Mouse (Mus musculus): ENCODE results near the gene Ccdc163. TPM values are rescaled to one million over a fixed set of nuclear protein-coding genes. Genes with fewer than 3 reads are reported as not detected.

The Ccdc163 gene
- total and polyA plus RNA-seq, 2 experiments from 2014 or later = 5.4 to 10.3 TPM

DNA sequence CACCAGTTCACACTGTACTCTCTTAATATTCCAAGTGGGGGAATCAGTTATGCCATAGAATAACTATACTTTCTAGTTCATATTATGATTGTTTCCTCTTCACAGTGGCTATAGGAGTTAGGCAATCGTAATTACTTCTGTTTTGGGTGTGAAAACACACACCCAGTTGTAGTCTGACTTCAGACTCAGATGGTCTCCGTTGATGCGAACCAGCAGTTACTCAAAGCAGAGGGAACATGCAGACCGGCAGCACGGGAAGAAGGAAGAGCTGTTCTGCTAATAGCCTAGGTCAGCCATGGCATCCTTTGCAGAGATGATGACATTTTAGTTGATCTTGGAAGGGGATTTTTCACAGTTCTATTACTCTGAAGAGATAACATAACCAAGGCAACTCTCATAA is 60.2 kb downstream of the Ccdc163 start:
- Histone ChIP-seq H3K9ac (replicated peaks; ENCODE audit: low read length, poor library complexity, severe bottlenecking) (no peak overlapping the region), H3K27ac (ENCODE audit: low read depth, low read length) (no peak overlapping the region), H3K27me3 (ENCODE audit: insufficient read depth, low read length) (no peaks in the 10 kb centered on the region), H3K36me3 (ENCODE audit: insufficient read depth, low read length) (no peaks in the 10 kb centered on the region), H3K4me2 (ENCODE audit: low read depth, low read length, poor library complexity, severe bottlenecking) (no peak overlapping the region), H3K4me1 (ENCODE audit: insufficient read depth, low read length) (no peaks in the 10 kb centered on the region), H3K4me3 (ENCODE audit: low read depth, low read length) (no peak overlapping the region), H3K9me3 (ENCODE audit: low read length) (no peaks in the 10 kb centered on the region)
- no peak for DNase-seq (ENCODE audit: low spot score)
- ATAC-seq (ENCODE audit: low FRiP score) = no peak
- 85% methylated on average over 5 of the region's 5 CpGs for WGBS
- no peak for TF ChIP-seq CTCF (IDR thresholded peaks at IDR 0.05)

DNA sequence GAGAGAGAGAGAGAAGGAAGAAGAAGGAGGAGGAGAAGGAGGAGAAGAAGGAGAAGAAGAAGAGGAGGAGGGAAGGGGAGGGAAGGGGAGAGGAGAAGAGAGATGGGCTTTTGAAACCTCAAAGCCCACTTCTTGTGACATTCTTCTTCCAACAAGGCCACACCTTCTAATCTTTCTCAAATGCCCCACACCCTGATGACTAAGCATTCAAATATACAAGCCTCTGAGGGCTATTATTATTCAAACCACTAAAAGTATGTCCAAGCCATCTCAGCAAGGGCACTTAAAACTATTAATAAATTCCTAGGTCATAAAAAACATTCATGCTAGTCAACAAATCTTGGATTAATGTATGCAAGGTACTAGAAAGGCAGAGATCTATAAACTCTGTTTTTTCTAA is 60.8 kb downstream of the Ccdc163 start:
- H3K4me1 ChIP-seq (ENCODE audit: insufficient read depth, low read length) = no peaks in the 10 kb centered on the region
- no peak overlapping the region for H3K9ac ChIP-seq (replicated peaks; ENCODE audit: low read length, poor library complexity, severe bottlenecking)
- H3K27me3 ChIP-seq (ENCODE audit: insufficient read depth, low read length) = no peaks in the 10 kb centered on the region
- DNase-seq (ENCODE audit: low spot score) = no peak
- ATAC-seq (ENCODE audit: low FRiP score) = no peak
- no peaks in the 10 kb centered on the region for H3K36me3 ChIP-seq (ENCODE audit: insufficient read depth, low read length)
- no peak overlapping the region for H3K4me3 ChIP-seq (ENCODE audit: low read depth, low read length)
- TF ChIP-seq CTCF (IDR thresholded peaks at IDR 0.05) = no peak
- no peak overlapping the region for H3K4me2 ChIP-seq (ENCODE audit: low read depth, low read length, poor library complexity, severe bottlenecking)
- H3K27ac ChIP-seq (ENCODE audit: low read depth, low read length) = no peak overlapping the region
- no peaks in the 10 kb centered on the region for H3K9me3 ChIP-seq (ENCODE audit: low read length)

DNA sequence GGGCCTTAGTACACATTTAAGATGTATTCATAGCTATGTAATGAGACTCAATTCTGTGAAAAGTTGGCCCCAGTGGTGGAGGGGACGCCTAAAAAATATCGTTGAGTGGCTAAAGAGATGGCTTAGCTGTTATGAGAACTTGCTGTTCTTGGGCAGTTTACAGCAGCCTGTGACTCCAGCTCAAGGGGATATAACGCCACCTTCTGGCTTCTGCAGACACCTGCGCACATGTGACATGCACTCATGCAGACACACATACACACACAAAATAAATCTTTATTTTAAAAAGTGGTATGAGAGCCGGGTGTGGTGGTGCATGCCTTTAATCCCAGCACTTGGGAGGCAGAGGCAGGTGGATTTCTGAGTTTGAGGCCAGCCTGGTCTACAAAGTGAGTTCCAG is 68.1 kb downstream of the Ccdc163 start:
- no peaks in the 10 kb centered on the region for H3K36me3 ChIP-seq (ENCODE audit: insufficient read depth, low read length)
- ATAC-seq (ENCODE audit: low FRiP score) (no peak), DNase-seq (ENCODE audit: low spot score) (no peak)
- H3K4me2 ChIP-seq (ENCODE audit: low read depth, low read length, poor library complexity, severe bottlenecking) = no peak overlapping the region
- H3K27me3 ChIP-seq (ENCODE audit: insufficient read depth, low read length) = no peaks in the 10 kb centered on the region
- no peaks in the 10 kb centered on the region for H3K9me3 ChIP-seq (ENCODE audit: low read length)
- no peak overlapping the region for H3K9ac ChIP-seq (replicated peaks; ENCODE audit: low read length, poor library complexity, severe bottlenecking)
- H3K4me3 ChIP-seq (ENCODE audit: low read depth, low read length) = no peak overlapping the region
- no peak for TF ChIP-seq CTCF (IDR thresholded peaks at IDR 0.05)
- WGBS = 91% methylated on average over 5 of the region's 5 CpGs
- no peaks in the 10 kb centered on the region for H3K4me1 ChIP-seq (ENCODE audit: insufficient read depth, low read length)
- H3K27ac ChIP-seq (ENCODE audit: low read depth, low read length) = no peak overlapping the region

DNA sequence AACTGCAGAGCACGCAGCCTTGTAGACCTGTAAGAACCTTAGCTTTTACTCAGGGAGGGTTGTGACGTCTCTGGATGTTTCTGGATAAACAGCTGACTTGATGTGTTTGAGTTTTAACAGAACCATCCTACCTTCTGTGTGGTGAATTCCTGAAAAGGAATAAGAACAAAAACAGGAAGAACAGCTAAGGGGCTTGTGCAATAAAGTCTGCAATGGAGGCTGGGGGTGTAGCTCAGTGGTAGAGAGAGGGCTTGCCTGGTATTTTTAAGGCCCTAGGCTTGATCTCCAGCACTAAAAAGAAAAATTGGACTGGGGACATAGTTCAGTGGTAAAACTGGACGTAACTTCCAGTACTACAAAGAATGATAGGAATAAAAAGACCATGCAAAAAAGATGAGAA is 68.8 kb downstream of the Ccdc163 start:
- Histone ChIP-seq H3K9me3 (ENCODE audit: low read length) (no peaks in the 10 kb centered on the region), H3K4me1 (ENCODE audit: insufficient read depth, low read length) (no peaks in the 10 kb centered on the region), H3K27ac (ENCODE audit: low read depth, low read length) (no peak overlapping the region), H3K27me3 (ENCODE audit: insufficient read depth, low read length) (no peaks in the 10 kb centered on the region), H3K9ac (replicated peaks; ENCODE audit: low read length, poor library complexity, severe bottlenecking) (no peak overlapping the region), H3K4me3 (ENCODE audit: low read depth, low read length) (no peak overlapping the region), H3K36me3 (ENCODE audit: insufficient read depth, low read length) (no peaks in the 10 kb centered on the region), H3K4me2 (ENCODE audit: low read depth, low read length, poor library complexity, severe bottlenecking) (no peak overlapping the region)
- DNase-seq (ENCODE audit: low spot score) = no peak
- no peak for TF ChIP-seq CTCF (IDR thresholded peaks at IDR 0.05)
- 91% methylated on average over 3 of the region's 3 CpGs for WGBS
- ATAC-seq (ENCODE audit: low FRiP score) = no peak

DNA sequence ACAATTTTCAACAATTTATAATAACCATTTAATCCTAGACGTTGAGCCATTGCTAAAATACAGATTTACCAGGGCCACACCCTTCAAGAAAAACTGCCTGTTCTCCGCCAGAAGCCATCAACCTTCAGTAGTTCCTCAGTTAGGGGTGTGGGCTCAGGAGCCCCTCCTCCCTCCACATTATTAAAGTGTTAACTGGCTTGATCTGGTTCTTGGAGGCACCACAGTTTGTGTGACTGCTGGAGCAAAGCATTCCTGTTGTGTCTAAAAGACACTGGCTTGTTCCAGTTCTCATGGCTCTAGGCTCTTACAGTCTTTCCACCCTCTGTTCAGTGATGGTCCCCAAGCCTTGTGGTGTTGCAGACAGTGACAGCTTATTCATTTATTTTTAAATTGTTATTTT is 72.2 kb downstream of the Ccdc163 start:
- no peaks in the 10 kb centered on the region for H3K4me1 ChIP-seq (ENCODE audit: insufficient read depth, low read length)
- H3K27me3 ChIP-seq (ENCODE audit: insufficient read depth, low read length) = no peaks in the 10 kb centered on the region; the same call in 1 of the 2 replicates
- ATAC-seq (ENCODE audit: low FRiP score) (no peak), DNase-seq (ENCODE audit: low spot score) (no peak)
- H3K4me2 ChIP-seq (ENCODE audit: low read depth, low read length, poor library complexity, severe bottlenecking) = no peak overlapping the region
- no peak overlapping the region for H3K27ac ChIP-seq (ENCODE audit: low read depth, low read length)
- H3K9ac ChIP-seq (replicated peaks; ENCODE audit: low read length, poor library complexity, severe bottlenecking) = no peak overlapping the region
- 85% methylated on average over 2 of the region's 2 CpGs for WGBS
- TF ChIP-seq CTCF (IDR thresholded peaks at IDR 0.05) = no peak
- no peaks in the 10 kb centered on the region for H3K9me3 ChIP-seq (ENCODE audit: low read length)
- no peak overlapping the region for H3K4me3 ChIP-seq (ENCODE audit: low read depth, low read length)
- H3K36me3 ChIP-seq (ENCODE audit: insufficient read depth, low read length) = no peaks in the 10 kb centered on the region

DNA sequence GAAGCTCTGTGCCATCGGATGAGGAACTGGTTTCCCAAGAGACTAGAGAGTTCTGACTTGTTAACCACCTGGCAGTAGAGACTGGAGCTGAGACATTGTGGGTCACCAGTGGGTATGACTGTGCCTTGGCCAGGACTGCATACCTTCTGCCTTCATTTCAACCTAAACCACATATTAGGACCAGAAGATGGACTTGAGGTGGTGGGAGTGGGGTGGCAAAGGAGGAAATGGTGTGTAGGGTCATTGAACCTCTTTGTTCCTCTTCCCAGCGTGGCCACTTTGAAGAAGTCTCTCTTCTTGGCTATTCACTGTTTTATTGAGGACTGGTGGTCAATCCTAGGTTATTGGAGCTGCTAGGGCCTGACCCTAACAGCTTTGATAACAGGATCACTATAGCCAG is 73.1 kb downstream of the Ccdc163 start:
- H3K4me2 ChIP-seq (ENCODE audit: low read depth, low read length, poor library complexity, severe bottlenecking) = no peak overlapping the region
- no peak overlapping the region for H3K4me3 ChIP-seq (ENCODE audit: low read depth, low read length)
- H3K27me3 ChIP-seq (ENCODE audit: insufficient read depth, low read length) = no peaks in the 10 kb centered on the region; the same call in 1 of the 2 replicates
- TF ChIP-seq CTCF (IDR thresholded peaks at IDR 0.05) = no peak
- no peaks in the 10 kb centered on the region for H3K4me1 ChIP-seq (ENCODE audit: insufficient read depth, low read length)
- no peak for ATAC-seq (ENCODE audit: low FRiP score)
- no peak overlapping the region for H3K9ac ChIP-seq (replicated peaks; ENCODE audit: low read length, poor library complexity, severe bottlenecking)
- no peaks in the 10 kb centered on the region for H3K36me3 ChIP-seq (ENCODE audit: insufficient read depth, low read length)
- 51% methylated on average over 2 of the region's 2 CpGs for WGBS
- no peaks in the 10 kb centered on the region for H3K9me3 ChIP-seq (ENCODE audit: low read length)
- H3K27ac ChIP-seq (ENCODE audit: low read depth, low read length) = no peak overlapping the region
- no peak for DNase-seq (ENCODE audit: low spot score)

All from midbrain, postnatal 0 days (tissue).